Mouse (Mus musculus) A20 (cell line): ENCODE data around the gene Bsdc1.
"Not testable (repeated sequence)": the region's sequence is repeated elsewhere in the genome, so short reads cannot be mapped to it uniquely, and the experiment has no call there.

ENCODE experiments used
- DNase-seq: peaks from one replicate; pipeline ENCODE4 v3.0.0-alpha.2; 2011; ENCODE audit warnings: low read depth, low spot score

Bsdc1 gene

DNA sequence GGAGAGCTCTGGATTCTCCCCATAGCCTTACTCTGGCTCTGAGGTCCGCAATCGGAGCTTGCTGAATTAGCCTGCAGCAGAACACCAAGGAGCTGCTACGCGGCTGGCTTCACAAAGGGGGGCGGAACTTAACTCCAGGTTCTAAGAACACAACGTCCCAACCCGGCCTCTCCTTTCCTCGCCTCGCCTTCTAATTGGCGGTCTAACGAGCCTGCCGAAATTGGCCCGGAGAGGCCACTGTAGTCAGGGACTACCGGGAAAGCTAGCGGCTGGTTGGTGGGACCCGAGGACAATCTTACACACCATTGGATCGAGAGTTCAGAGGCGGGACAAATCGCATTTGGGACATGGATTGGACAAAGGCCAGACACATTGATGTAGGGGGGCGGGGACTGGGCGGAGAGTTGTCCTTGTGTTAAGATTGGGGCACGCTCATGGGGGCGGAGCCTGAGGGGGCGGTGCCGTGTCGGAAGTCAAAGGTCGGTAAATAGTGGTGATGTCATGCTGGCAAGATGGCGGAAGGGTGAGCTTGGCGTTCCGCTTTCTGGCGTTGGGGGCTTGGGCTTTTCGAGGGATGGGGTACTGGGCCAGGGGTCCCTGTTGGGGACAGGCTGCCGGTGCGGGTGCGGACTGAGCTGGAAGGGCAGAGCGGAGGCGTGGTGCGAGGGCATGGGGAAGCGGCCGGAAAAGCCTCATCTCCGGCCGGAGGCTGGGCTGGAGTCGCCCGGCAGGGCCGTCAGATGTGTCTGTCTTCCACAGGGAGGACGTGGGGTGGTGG is at the start of gene Bsdc1:
TSS of gene Bsdc1 (plus strand) at position 399 of the 778 bp plus-strand sequence.
- peak; percentile 100 for DNase-seq

DNA sequence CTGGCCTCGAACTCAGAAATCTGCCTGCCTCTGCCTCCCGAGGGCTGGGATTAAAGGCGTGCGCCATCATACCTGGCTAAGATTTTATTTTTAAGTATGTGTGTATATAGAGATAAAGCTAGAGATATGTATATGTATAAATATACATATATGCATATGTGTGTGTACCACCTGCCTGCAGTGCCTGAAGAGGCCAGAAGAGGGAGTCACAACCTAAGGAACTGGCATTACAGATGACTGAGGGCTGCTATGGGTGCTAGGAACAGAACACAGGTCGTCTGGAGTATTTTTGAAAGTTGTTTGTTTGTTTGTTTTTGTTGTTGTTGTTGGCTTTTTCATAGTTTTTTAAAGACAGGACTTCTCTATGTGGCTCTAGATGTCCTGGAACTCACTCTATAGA is 45.5 kb upstream of the Bsdc1 start:
- DNase-seq: no peak

DNA sequence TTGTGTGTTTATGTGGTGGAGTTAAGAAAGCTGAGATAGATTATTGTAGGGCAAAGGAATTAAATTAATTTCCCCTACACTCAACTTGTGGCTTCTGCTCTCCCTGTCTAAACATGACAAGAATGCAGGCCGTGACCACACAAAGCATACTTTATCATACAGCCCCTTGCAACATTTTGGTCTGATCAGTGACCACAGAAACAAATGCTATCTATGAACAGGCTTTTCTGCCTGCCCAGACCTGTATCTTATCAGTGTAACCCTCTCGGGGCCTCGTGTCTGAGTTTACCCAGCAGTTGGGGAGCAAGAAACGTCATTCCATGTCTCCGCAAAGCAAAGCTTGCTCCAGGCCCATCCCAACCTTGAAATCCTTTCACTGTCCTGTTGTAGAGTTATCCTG is 44.9 kb upstream of the Bsdc1 start:
- DNase-seq: no peak

DNA sequence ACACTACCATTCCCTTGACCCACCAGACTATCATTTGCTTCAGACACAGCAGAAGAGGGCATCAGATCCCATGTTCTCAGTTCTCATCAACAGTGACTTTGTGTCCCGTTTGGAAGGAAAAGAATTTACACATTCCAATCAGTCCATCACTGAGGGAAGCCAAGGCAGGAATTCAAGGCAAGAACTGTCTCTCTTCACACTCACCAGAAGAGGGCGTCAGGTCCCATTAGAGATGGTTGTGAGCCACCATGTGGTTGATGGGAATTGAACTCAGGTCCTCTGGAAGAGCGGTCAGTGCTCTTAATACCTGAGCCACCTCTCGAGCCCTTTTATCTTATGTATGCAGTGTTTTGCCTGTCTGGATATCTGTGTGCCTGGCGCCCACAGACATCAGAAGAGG is 43.1 kb upstream of the Bsdc1 start:
- no peak for DNase-seq

DNA sequence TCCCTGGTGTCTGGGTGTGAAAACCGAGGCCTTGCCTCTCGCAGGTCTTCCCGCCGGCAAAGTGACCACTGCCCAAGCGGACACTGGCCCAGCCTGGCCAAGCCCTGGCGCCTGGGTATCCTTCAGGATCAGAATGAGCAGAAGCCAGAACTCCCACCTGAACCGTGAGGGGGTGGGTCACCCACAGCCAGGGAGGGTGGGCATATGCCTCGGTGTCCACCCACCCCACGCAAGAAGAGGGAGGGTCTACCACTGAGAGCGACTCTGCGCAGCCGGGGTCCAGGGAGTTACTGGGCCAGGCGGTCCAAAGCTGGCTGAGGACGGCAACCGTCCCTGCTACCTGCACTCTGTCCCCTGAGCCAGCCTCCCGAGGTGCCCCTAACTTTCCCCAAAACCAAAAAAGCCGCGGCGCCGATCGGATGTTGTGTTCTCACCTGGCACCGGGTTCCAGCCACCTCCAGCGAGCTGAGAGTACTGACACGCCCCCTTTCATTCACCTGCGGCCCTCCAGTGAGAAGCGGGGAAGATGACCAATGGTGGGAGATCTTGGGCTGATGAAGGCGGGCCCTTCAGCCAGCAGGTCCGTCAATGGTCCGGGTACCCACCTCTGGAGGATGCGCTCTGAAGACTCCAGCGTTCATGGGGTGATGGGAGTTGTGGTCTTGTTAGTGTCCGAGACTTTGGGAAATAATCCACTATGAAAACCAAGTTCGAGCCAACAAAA is 20.9 kb upstream of the Bsdc1 start, which contains the start of gene Zbtb8b:
TSS of gene Zbtb8b (minus strand) at position 514 of the 724 bp plus-strand sequence.
- no peak for DNase-seq

DNA sequence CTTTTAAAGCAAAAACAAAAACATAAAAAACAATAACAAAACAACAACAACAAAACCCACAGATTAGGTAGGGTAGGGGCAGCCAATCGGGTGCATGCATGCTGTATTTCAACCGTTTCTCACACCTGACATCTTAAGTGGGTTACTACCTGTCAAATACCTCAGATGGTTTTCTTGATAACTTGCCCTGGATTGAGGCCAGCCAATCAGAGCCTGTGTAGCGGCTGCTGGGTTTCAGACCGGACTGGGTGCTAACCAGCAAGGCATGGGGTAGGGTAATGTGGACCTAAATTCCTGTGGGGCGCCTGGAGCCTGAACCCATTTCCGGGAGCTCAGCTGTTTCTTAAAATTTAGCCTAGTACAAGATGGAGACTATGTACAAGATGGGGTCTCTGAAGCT is 20.2 kb upstream of the Bsdc1 start:
- no peak for DNase-seq

DNA sequence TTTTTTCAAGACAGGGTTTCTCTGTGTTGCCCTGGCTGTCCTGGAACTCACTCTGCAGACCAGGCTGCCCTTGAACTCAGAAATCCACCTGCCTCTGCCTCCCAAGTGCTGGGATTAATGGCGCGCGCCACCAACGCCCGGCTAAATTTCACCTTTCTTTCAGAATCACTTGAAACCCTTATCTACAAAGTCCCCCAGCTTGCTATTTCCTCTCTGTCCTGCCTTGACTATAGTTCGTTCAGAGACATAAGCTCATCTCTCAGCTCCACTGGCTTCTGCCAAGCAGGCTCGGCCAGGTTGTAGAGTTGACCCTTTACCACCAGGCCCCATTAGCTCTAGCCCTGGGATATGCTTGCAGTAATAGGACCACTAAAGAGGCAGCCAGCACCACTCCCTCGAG is 14.0 kb upstream of the Bsdc1 start:
- DNase-seq: no peak

DNA sequence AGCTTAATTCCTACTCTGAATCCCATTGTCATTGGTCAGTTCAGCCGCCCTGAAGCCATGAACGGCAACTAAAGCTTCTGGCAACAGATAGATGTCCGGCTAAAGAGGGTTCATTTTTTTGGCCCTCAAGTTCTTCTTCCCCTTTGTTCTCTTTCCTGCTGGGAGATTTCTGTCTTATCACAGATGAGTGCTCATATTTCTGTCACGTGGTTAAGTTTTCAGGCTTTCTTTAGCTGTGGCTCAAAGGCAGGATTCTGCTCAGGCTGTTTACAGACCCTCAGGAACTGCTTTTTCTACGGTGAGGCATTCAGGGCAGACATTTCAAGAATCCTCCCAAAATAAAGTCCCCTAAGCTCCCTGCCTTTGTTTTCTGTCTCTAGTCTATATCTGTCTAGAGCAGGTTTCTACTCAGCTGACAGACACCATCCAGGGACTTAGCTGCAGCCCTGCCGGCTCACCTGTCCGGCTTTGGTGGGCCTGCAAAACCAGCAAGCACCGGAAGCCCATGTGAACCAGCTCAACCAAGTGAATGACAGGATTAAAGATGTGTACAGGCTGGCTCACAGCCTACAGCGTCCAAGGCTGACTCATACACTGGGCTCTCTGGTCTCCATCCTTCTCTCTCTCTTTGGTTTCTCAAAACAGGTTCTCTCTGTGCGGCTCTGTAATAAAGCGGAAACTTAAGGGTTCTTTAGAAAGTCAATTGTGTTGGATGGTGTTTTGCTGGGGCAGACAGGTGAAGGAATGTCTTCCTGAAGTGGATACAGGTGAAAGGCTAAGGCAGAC is 13.4 kb upstream of the Bsdc1 start:
- DNase-seq: no peak

DNA sequence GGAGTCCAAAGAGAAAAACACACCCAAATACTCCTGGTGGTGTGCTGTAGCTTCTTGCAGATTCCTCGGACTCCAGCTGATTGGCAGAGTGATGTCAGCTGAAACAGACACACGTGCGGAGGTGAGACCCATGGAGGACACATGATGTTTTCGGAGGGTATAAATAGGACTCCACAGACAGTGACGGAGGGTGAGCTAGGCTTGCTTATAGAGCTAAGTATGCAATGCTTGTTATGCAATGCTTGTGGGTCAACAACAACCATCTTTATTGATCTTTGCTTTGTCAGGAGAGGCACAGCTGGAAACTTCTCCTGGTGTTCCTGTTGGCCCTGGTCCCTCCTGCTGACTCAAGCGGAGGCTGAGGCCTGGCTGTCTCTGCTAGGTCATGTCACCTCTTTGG is 12.7 kb upstream of the Bsdc1 start:
- no peak for DNase-seq

DNA sequence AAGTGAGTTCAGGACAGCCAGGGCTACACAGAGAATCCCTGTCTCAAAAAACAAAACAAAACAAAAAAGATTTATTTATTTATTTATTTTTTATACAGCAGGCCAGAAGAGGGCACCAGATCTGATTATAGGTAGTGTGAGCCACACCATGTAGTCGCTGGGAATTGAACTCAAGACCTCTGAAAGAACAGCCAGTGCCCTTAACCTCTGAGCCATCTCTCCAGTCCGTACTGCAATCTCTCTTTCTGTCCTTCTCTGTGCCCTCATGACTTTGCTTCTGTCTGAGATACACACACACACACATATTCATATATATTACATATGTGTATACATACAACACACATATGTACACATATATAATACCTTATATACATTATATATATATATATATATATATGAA is 10.5 kb upstream of the Bsdc1 start:
- peak; percentile 47 for DNase-seq

DNA sequence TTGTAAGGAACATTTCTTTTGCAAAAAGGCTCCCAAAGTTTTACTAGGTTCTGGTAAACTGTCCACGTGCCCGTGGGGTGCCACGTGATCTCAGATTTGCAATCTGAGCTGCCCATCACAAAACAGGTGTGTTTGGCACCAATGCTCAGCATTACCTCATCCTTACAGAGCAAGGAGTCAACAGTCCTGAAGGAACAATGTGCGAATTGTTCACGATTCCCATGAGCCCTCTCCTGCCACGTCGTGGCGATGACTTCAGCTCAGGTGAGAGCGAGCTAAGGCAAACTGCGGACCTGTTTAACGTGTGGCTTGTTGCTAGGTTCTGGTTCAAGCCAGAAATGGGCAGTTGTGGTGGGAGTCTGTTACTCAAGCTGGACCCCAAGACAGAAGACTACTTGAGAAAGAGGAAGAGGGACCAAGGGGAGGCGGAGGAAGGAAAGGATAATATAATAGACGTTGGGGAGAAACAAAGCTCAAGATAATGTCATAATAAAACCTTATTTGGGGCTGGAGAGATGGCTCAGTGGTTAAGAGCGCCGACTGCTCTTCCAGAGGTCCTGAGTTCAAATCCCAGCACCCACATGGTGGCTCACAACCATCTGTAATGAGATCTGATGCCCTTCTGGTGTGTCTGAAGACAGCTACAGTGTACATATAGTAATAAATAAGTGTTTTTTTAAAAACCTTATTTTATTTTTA is 9.8 kb upstream of the Bsdc1 start:
- DNase-seq: no peak

DNA sequence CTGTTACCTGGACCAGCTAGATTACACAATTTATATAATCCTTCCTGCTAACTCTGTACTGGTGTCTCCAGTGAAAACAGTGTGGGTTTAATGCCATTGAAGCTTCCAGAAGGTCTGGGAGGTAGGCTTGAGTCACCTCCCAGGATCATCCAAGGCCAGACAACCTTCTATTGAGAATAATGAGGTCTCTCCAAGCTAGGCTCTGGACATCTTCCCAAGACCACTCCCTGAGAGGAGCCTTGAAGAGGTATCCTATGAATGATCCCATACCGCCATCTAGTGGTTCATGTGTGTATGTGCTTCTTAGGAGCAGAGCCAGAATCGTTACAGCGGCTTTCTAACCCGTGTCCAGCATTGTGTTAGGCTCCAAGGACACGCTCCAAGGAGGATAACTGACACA is 6.1 kb upstream of the Bsdc1 start:
- peak; percentile 81 for DNase-seq

DNA sequence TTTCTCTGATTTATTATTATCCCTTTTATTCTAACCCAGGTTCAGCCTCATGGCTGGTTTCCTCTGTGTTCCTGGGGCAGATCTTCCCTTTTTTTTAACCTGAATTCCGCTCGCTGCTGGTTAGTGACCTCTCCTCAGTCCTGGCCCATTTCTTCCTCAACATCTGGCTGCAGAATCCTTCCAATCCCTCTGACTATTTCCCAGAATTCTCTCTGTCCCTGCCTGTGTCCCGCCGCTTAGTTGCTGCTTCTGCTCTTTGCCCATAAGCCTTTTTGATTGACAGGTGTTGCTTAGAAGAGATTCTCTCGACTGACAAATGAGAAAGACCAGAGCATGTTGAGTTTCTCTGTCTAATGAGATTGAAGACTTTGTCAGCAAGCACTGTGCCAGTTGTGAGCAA is 5.3 kb upstream of the Bsdc1 start:
- no peak for DNase-seq

DNA sequence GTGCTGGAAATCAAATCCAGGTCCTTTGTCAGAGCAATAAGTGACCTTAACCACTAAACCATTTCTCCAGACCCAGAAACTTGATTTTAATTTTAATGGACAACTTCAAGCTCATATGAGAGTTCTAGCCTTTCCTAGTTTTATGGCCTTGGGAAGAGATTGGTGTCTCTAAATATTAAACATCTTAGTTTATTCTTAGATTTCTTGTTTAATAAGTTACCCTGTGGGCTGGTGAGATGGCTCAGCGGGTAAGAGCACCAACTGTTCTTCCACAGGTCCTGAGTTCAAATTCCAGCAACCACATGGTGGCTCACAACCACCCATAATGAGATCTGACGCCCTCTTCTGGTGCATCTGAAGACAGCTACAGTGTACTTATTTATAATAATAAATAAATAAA is 4.1 kb upstream of the Bsdc1 start:
- not testable (repeated sequence) for DNase-seq

DNA sequence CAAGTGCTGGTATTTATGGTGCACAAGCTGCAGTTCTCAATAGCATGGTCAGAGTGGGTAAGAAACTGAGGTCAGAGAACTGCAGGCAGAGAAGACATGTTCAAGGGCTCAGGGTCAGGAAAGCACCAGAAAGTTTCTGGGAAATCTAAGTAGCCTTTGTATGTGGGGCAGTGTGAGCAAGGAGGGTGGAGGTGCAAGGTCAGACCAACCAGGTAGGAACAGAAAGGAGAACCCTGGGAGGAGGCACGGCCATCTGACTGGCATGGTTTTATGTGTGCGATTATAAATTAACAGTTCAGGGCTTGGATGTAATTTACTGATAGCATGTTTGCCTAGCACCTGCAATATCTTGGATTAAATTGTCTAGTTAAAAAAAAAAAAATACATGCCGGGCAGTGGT is 1.7 kb upstream of the Bsdc1 start:
- peak; percentile 11 for DNase-seq

DNA sequence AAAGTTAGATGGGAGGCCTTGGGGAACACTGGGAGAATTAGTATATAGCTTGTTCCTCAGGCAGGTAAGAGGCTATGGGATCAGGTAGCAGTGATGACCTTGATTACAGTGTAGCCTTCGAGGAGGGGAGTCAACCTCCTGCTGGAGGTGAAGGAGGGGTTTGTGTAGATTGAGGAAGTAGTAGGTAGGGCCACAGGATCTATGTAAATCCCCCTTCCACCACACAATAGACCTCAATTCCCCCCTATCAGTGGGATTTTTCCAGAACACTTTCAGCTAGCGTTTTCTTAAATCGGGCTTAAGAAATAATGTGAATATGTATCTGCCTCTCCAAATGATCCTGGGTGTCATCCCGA is 576 bp upstream of the Bsdc1 start:
- no peak for DNase-seq

DNA sequence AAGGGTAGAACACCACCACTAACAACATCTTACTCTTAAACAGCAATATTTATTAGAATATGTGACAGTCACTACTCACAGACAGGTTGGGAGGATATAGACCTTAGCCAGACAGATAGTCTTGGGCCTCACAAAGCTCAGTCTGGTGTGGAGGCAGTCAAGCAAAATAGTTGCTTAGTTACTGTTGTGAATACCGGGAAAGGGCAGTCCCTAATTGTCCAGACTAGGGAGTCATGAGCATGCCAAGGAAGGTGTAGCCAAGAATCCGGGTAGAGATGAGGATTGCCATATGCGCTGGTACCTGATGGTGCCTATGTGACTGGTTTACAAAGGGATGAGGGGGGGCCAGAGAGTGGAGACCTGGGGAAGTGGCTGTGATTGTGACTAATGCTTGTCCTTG is 737 bp downstream of the Bsdc1 start:
- no peak for DNase-seq

DNA sequence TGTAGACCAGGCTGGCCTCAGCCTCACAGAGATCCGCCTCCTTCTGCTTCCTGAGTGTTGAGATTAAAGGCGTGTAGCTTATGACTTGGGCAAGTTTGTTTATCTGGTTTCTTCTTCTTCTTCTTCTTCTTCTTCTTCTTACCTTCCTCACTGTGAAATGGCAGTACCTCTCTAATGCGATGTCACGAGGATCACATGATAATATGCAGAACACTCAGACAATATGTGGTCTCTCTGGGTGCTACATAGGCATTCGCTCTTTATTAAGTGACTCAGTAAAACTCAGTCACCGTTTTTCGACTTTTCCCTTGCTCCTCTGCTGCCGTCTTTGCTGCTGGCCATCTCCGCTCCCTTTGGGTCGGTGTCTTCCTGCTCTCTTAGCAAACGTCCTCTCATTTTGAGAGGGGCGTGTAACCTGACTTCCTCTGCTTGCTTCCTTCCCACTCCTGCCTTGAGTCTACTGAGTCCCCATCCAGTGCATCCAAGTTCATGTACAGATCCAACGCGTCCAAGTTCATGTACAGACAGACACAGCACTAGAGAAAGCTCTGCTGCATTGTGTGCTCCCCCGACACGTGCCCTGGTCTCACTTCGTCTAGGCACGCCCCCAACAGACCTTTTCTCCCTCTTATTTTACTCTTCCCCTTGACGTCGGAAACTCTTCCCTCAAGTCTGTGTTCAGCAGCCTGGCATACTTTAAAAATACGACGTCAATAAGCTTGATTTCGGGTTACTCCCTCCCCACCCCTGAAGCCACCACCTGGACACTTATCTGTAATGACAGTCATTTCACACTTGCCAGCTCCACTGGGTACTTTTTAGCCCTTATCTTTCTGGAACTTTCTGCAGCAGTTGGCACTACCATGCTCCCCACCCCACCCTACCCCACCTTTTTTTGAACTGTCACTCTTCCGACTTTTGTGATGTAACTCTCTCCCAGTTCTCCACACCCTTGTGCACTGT is 2.0 kb downstream of the Bsdc1 start:
- no peak for DNase-seq

DNA sequence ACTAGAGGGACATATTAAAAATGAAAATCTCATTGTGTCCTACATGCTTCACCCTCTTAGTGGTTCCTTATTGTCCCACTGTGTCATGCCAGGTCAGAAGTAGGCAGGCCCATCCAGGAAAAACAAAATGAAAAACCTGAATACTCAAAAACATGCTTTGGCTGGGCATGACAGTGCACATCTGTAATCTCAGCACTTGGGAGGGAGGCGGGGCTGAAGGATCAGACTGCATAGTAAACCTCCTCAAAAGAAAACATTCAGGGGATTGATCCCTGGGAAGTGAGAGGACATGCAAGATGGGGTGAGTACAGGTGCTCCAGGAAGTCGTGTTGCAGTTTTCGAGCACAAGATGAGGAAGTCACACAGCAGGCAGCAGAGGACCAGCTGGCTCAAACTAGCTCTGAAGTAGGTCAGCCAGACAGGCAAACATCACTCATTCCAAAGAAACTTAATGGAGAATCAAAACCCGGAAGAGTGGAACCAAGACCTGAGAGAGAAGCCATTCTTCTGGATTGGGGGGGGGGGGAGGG is 3.0 kb downstream of the Bsdc1 start:
- peak; percentile 17 for DNase-seq

DNA sequence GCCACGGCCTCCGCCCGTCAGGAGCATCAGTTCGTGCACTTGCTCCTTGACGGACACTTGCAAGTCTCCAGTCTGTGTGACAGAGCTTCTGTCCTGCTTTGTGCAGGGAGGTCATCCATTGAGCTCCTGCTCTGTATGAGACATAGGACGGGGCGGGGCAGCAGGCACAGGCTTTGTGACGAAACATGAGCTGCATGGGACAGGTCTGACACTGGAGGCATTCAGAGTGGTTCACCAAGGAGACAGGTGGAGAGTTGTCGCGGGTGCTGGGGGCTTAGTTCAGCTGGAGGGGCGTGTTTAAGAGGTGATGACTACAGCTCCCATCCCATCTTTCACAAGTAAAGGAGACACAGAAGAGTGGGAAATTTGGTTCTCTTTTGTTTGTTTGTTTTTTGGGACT is 14.7 kb downstream of the Bsdc1 start:
- no peak for DNase-seq
